Mouse (Mus musculus) T-helper 1 cell (primary cell): Measurements from ENCODE around the gene Rab7b.

Experiments
- in situ Hi-C: fragments of 300-600 bp; cut with MboI, MseI; formaldehyde crosslinking; loops from one replicate; pipeline ENCODE4 v1.15.1; 2025; ENCODE audit warnings: high pct_unique_total_duplicates

Gene Rab7b

GRCm38 (mm10) chr1:131764581-131765338, 76.3 kb downstream of the Rab7b start:
- in situ Hi-C loops: loop anchor here (5.0 to 10.0 kb wide), 3 partner anchors 50 to 1150 kb away; no protein-coding TSS in a partner anchor
